Mouse (Mus musculus): ENCODE measurements around the gene Mical2. TPM values are rescaled to one million over a fixed set of nuclear protein-coding genes. Genes with fewer than 3 reads are reported as not detected.
A peak's percentile ranks its signal among the peaks of the same experiment; 100 is the strongest.

The Mical2 gene
- total and polyA plus RNA-seq, 3 experiments: 0.22 TPM; not detected in 2

GRCm38 (mm10) chr7:112399425-112400170 lies 173.9 kb downstream of the Mical2 start:
- Histone ChIP-seq H3K4me3 (ENCODE audit: low read depth, low read length) (no peak overlapping the region), H3K27me3 (ENCODE audit: insufficient read depth, low read length) (no peaks in the 10 kb centered on the region), H3K9me3 (replicated peaks) (peaks cover 23% of the 10 kb centered on the region), H3K4me1 (ENCODE audit: insufficient read depth, low read depth, low read length) (no peaks in the 10 kb centered on the region), H3K36me3 (replicated peaks) (no peaks in the 10 kb centered on the region)
- ATAC-seq (ENCODE audit: extremely low read depth, insufficient number of reproducible peaks, low FRiP score, poor library complexity, severe bottlenecking) (no peak), DNase-seq (ENCODE audit: low spot score) (no peak)
- TF ChIP-seq TAL1 (conservative IDR thresholded peaks at IDR 0.05; ENCODE audit: low read depth, low read length) (no peak), CTCF (IDR thresholded peaks at IDR 0.05; ENCODE audit: low read depth, low read length) (no peak), GATA1 (IDR thresholded peaks at IDR 0.05; ENCODE audit: borderline replicate concordance, low read length) (no peak), POLR2AphosphoS5 (IDR thresholded peaks at IDR 0.05; ENCODE audit: insufficient replicate concordance, low read depth, low read length) (no peak), GATA2 (IDR thresholded peaks at IDR 0.05; ENCODE audit: borderline replicate concordance, low read depth, low read length) (no peak)

- TF ChIP-seq GATA1 (IDR thresholded peaks at IDR 0.05; ENCODE audit: borderline replicate concordance, low read length) (no peak), CTCF (IDR thresholded peaks at IDR 0.05; ENCODE audit: low read depth, low read length) (peak; percentile 60)
- no peak overlapping the region for H3K4me3 ChIP-seq (ENCODE audit: low read depth, low read length)
- no peaks in the 10 kb centered on the region for H3K4me1 ChIP-seq (ENCODE audit: insufficient read depth, low read depth, low read length)
- H3K9me3 ChIP-seq (replicated peaks): peaks cover 20% of the 10 kb centered on the region
- no peaks in the 10 kb centered on the region for H3K27me3 ChIP-seq (ENCODE audit: insufficient read depth, low read length)
- ATAC-seq (ENCODE audit: extremely low read depth, insufficient number of reproducible peaks, low FRiP score, poor library complexity, severe bottlenecking) (no peak), DNase-seq (ENCODE audit: low spot score) (no peak)
- no peaks in the 10 kb centered on the region for H3K36me3 ChIP-seq (replicated peaks)
These were observed 174.5 kb downstream of the Mical2 start for GRCm38 (mm10) chr7:112400175-112400574.

GRCm38 (mm10) chr7:112405061-112405460 lies 179.4 kb downstream of the Mical2 start:
- Histone ChIP-seq H3K27me3 (ENCODE audit: insufficient read depth, low read length) (no peaks in the 10 kb centered on the region), H3K9me3 (replicated peaks) (peaks cover 11% of the 10 kb centered on the region), H3K36me3 (replicated peaks) (no peaks in the 10 kb centered on the region), H3K4me1 (ENCODE audit: insufficient read depth, low read depth, low read length) (no peaks in the 10 kb centered on the region), H3K4me3 (ENCODE audit: low read depth, low read length) (no peak overlapping the region)
- DNase-seq (ENCODE audit: low spot score) (no peak), ATAC-seq (ENCODE audit: extremely low read depth, insufficient number of reproducible peaks, low FRiP score, poor library complexity, severe bottlenecking) (no peak)
- no peak for TF ChIP-seq TAL1 (conservative IDR thresholded peaks at IDR 0.05; ENCODE audit: low read depth, low read length)
- no peak for TF ChIP-seq GATA1 (IDR thresholded peaks at IDR 0.05; ENCODE audit: borderline replicate concordance, low read length)
- TF ChIP-seq POLR2AphosphoS5 (IDR thresholded peaks at IDR 0.05; ENCODE audit: insufficient replicate concordance, low read depth, low read length): no peak
- TF ChIP-seq CTCF (IDR thresholded peaks at IDR 0.05; ENCODE audit: low read depth, low read length): no peak
- no peak for TF ChIP-seq GATA2 (IDR thresholded peaks at IDR 0.05; ENCODE audit: borderline replicate concordance, low read depth, low read length)

GRCm38 (mm10) chr7:112405578-112405977 lies 179.9 kb downstream of the Mical2 start:
- no peak overlapping the region for H3K4me3 ChIP-seq (ENCODE audit: low read depth, low read length)
- DNase-seq (ENCODE audit: low spot score): no peak
- H3K27me3 ChIP-seq (ENCODE audit: insufficient read depth, low read length): no peaks in the 10 kb centered on the region
- H3K4me1 ChIP-seq (ENCODE audit: insufficient read depth, low read depth, low read length): no peaks in the 10 kb centered on the region
- H3K36me3 ChIP-seq (replicated peaks): no peaks in the 10 kb centered on the region
- peaks cover 14% of the 10 kb centered on the region for H3K9me3 ChIP-seq (replicated peaks)
- ATAC-seq (ENCODE audit: extremely low read depth, insufficient number of reproducible peaks, low FRiP score, poor library complexity, severe bottlenecking): no peak
- TF ChIP-seq GATA1 (IDR thresholded peaks at IDR 0.05; ENCODE audit: borderline replicate concordance, low read length) (no peak), GATA2 (IDR thresholded peaks at IDR 0.05; ENCODE audit: borderline replicate concordance, low read depth, low read length) (no peak), TAL1 (conservative IDR thresholded peaks at IDR 0.05; ENCODE audit: low read depth, low read length) (no peak), POLR2AphosphoS5 (IDR thresholded peaks at IDR 0.05; ENCODE audit: insufficient replicate concordance, low read depth, low read length) (no peak)

- H3K27me3 ChIP-seq (ENCODE audit: insufficient read depth, low read length): no peaks in the 10 kb centered on the region
- DNase-seq (ENCODE audit: low spot score) (no peak), ATAC-seq (ENCODE audit: extremely low read depth, insufficient number of reproducible peaks, low FRiP score, poor library complexity, severe bottlenecking) (no peak)
- no peaks in the 10 kb centered on the region for H3K4me1 ChIP-seq (ENCODE audit: insufficient read depth, low read depth, low read length)
- no peak overlapping the region for H3K4me3 ChIP-seq (ENCODE audit: low read depth, low read length)
- no peak for TF ChIP-seq POLR2AphosphoS5 (IDR thresholded peaks at IDR 0.05; ENCODE audit: insufficient replicate concordance, low read depth, low read length)
- no peak for TF ChIP-seq TAL1 (conservative IDR thresholded peaks at IDR 0.05; ENCODE audit: low read depth, low read length)
- no peak for TF ChIP-seq CTCF (IDR thresholded peaks at IDR 0.05; ENCODE audit: low read depth, low read length)
- no peak for TF ChIP-seq GATA2 (IDR thresholded peaks at IDR 0.05; ENCODE audit: borderline replicate concordance, low read depth, low read length)
- no peak for TF ChIP-seq GATA1 (IDR thresholded peaks at IDR 0.05; ENCODE audit: borderline replicate concordance, low read length)
- peaks cover 20% of the 10 kb centered on the region for H3K9me3 ChIP-seq (replicated peaks)
- H3K36me3 ChIP-seq (replicated peaks): no peaks in the 10 kb centered on the region
These were observed 181.9 kb downstream of the Mical2 start for GRCm38 (mm10) chr7:112407597-112407996.

GRCm38 (mm10) chr7:112409991-112410390 lies 184.3 kb downstream of the Mical2 start:
- TF ChIP-seq GATA1 (IDR thresholded peaks at IDR 0.05; ENCODE audit: borderline replicate concordance, low read length) (no peak), CTCF (IDR thresholded peaks at IDR 0.05; ENCODE audit: low read depth, low read length) (no peak), TAL1 (conservative IDR thresholded peaks at IDR 0.05; ENCODE audit: low read depth, low read length) (no peak), POLR2AphosphoS5 (IDR thresholded peaks at IDR 0.05; ENCODE audit: insufficient replicate concordance, low read depth, low read length) (no peak), GATA2 (IDR thresholded peaks at IDR 0.05; ENCODE audit: borderline replicate concordance, low read depth, low read length) (no peak)
- DNase-seq (ENCODE audit: low spot score): no peak
- Histone ChIP-seq H3K9me3 (replicated peaks) (peaks cover 19% of the 10 kb centered on the region), H3K4me1 (ENCODE audit: insufficient read depth, low read depth, low read length) (no peaks in the 10 kb centered on the region), H3K27me3 (ENCODE audit: insufficient read depth, low read length) (no peaks in the 10 kb centered on the region), H3K4me3 (ENCODE audit: low read depth, low read length) (no peak overlapping the region), H3K36me3 (replicated peaks) (no peaks in the 10 kb centered on the region)
- ATAC-seq (ENCODE audit: extremely low read depth, insufficient number of reproducible peaks, low FRiP score, poor library complexity, severe bottlenecking): no peak

Data from G1E (cell line).